ENCODE assay signal across 11 mouse cellular contexts in the genomic region with DNA sequence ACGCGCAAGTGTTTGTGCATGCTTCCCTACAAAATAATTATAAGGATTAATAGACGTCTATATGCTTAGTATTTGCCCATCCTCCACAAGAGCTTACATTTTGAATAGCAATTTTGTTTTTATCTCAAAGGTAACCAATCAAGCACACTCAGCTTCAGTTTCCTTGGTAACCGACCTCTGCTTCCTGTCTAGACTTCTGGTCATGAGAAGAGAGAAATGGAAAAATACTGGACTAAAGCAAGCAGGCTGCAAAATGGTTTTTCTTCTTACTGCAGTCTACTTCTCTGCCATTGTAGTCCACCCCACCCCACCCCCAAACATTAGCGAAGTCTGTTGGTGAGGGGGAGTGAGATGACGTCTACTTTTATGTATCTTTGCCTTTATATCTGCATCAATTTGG. TPM values are rescaled to one million over a fixed set of nuclear protein-coding genes. Genes with fewer than 3 reads are reported as not detected.
DNase-seq lines count a peak whose midpoint lies in the region; ATAC-seq lines count a peak whose summit lies in the region.
"Had no signal": no experiment of that assay in that cellular context is flagged by ENCODE, and none has a peak within 500 bp of the region (broad histone marks: within the 10 kb centered on the region; RNA-seq: fewer than 3 reads in every experiment).

No protein-coding gene starts in this region.

- H3K9me3 ChIP-seq in hindbrain, embryonic 13.5 days = no peaks in the 10 kb centered on the region
- H3K9me3 ChIP-seq in hindbrain, embryonic 10.5 days = no peaks in the 10 kb centered on the region
- H3K9me3 ChIP-seq: limb, embryonic 13.5 days had no signal

- H3K4me3 ChIP-seq in hindbrain, embryonic 13.5 days = no peak overlapping the region
- H3K4me3 ChIP-seq in hindbrain, embryonic 10.5 days = no peak overlapping the region
- H3K4me3 ChIP-seq: gastrocnemius, adult 2 months; limb, embryonic 13.5 days had no signal

- DNase-seq in hindbrain, embryonic 10.5 days (ENCODE audit: low spot score) = no peak
- peak; percentile 51 for DNase-seq in 416B (ENCODE audit: low read depth)
- peak; percentile 60 for DNase-seq in brain, adult 2 months (ENCODE audit: low read depth, low spot score)
- peak; percentile 18 for DNase-seq in hindlimb bud, embryonic 11.5 days (ENCODE audit: extremely low spot score, low read depth, low spot score)
- no peak for DNase-seq in layer of hippocampus, adult 11-12 months (ENCODE audit: low spot score)
- no peak for DNase-seq in right cerebral cortex, postnatal 10 days (ENCODE audit: low spot score in 2 of 2)
- no peak for DNase-seq in cerebellum, adult 18-20 months
- DNase-seq: gastrocnemius, adult 2 months; thymus, adult 2 months had no signal

- 81% methylated on average over 6 of the region's 6 CpGs for WGBS in hindbrain, embryonic 13.5 days
- WGBS in hindbrain, embryonic 10.5 days = 82% methylated on average over 6 of the region's 6 CpGs

- H3K27me3 ChIP-seq in hindbrain, embryonic 13.5 days = no peaks in the 10 kb centered on the region
- no peaks in the 10 kb centered on the region for H3K27me3 ChIP-seq in hindbrain, embryonic 10.5 days (ENCODE audit: insufficient read depth, poor library complexity, severe bottlenecking)
- H3K27me3 ChIP-seq: limb, embryonic 13.5 days had no signal

- H3K4me2 ChIP-seq in hindbrain, embryonic 13.5 days = no peak overlapping the region
- H3K4me2 ChIP-seq: limb, embryonic 13.5 days had no signal

- H3K36me3 ChIP-seq in hindbrain, embryonic 13.5 days = no peaks in the 10 kb centered on the region
- peaks cover 6% of the 10 kb centered on the region; the same call in 1 of the 2 replicates for H3K36me3 ChIP-seq in hindbrain, embryonic 10.5 days

- H3K9ac ChIP-seq in hindbrain, embryonic 13.5 days = no peak overlapping the region
- H3K9ac ChIP-seq: limb, embryonic 13.5 days had no signal

- H3K4me1 ChIP-seq in hindbrain, embryonic 13.5 days (replicated peaks) = no peaks in the 10 kb centered on the region
- no peaks in the 10 kb centered on the region for H3K4me1 ChIP-seq in hindbrain, embryonic 10.5 days (replicated peaks)
- H3K4me1 ChIP-seq: limb, embryonic 13.5 days had no signal

- peak overlapping the region; percentile 71; the same call in 1 of the 2 replicates for H3K27ac ChIP-seq in hindbrain, embryonic 13.5 days
- H3K27ac ChIP-seq in hindbrain, embryonic 10.5 days = no peak overlapping the region
- H3K27ac ChIP-seq: gastrocnemius, adult 2 months; limb, embryonic 13.5 days had no signal

- peak; percentile 46; the same call in 1 of the 2 replicates for ATAC-seq in hindbrain, embryonic 13.5 days (ENCODE audit: low FRiP score)

RNA-seq across cellular contexts. Expression of a gene that starts 35.9 kb away (rescaled TPM):
- polyA plus RNA-seq in hindbrain, embryonic 13.5 days (2015; fragmentation: Nextera tagmentation; extraction: Ambion mirVana) = 24.6 and 27.5 TPM in 2 replicates
- 52.9 and 66.4 TPM in 2 replicates for polyA plus RNA-seq in hindbrain, embryonic 10.5 days (2016; fragmentation: Nextera tagmentation; extraction: Ambion mirVana)

RNA-seq across cellular contexts. Expression of a gene that starts 52.3 kb away (rescaled TPM):
- polyA plus RNA-seq in hindbrain, embryonic 13.5 days (2015; fragmentation: Nextera tagmentation; extraction: Ambion mirVana) = 69.8 and 73.6 TPM in 2 replicates
- polyA plus RNA-seq in hindbrain, embryonic 10.5 days (2016; fragmentation: Nextera tagmentation; extraction: Ambion mirVana) = 39.1 and 45.3 TPM in 2 replicates

Comparison
In these comparisons a context has a peak if more than half of its experiments do, and no peak if none do; other contexts are left out.
1. DNase-seq: peak in 416B (single experiment), brain, adult 2 months (single experiment) and hindlimb bud, embryonic 11.5 days (single experiment); none in hindbrain, embryonic 10.5 days (single experiment), layer of hippocampus, adult 11-12 months (single experiment), right cerebral cortex, postnatal 10 days (0 of 2) and cerebellum, adult 18-20 months (0 of 2).